Mouse (Mus musculus) monocyte, adult 2 months (primary cell): ENCODE data around the gene Asb14.
"Not testable (repeated sequence)": the region's sequence is repeated elsewhere in the genome, so short reads cannot be mapped to it uniquely, and the experiment has no call there.

Experiments used
- DNase-seq, 2 experiments: peaks; one replicate each; pipeline ENCODE4 v3.0.0; 2022; ENCODE audit warnings: low spot score in 2 of 2, low read depth in 1 of 2

Asb14 gene

GRCm38 (mm10) chr14:26894392-26894791 lies at the start of gene Asb14:
TSS of gene Asb14 (plus strand) at chr14:26894557.
- no peak for DNase-seq

DNA sequence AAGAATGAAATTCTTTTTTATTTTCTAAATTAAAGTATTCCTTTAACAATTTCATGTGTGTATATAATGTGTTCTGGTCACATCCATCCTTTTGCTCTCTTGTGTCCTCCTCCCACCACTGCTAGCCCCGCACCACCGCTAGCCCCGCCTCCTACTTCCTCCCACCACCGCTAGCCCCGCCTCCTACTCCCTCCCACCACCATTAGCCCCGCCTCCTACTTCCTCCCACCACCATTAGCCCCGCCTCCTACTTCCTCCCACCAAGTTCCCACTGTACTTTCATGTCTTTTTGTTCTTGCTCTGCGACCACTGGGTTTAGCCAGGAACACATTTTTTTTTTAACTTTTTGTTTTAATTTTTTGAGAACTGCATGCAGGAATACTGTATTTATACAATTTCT lies 41.3 kb upstream of the Asb14 start:
- DNase-seq: no peak

- DNase-seq: no peak
These were observed 40.3 kb upstream of the Asb14 start for GRCm38 (mm10) chr14:26854066-26854465.

GRCm38 (mm10) chr14:26858364-26858763 lies 36.0 kb upstream of the Asb14 start:
- peak in 1 of 2 experiments; percentile 1 for DNase-seq

- no peak for DNase-seq
These were observed 35.3 kb upstream of the Asb14 start for GRCm38 (mm10) chr14:26859024-26859423.

DNA sequence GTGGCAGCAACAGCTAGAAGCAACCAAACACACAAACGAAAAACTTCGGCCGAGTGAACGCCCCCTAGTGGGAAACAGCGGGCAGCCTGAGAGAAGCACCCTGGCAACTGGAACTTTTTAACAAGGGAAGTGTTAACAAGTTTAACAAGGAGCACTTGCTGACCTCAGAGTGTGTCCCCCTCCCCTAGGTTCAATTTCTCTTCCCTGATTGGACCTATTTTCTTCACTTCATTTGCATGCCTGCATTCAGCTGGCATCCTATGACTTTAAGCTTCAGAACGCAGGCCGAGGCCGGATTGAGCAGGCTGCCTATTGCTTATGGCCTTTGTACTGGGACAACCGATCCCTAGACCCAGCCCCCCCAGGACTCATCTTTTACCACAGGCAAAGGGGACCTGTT lies 27.0 kb upstream of the Asb14 start:
- DNase-seq: no peak

DNA sequence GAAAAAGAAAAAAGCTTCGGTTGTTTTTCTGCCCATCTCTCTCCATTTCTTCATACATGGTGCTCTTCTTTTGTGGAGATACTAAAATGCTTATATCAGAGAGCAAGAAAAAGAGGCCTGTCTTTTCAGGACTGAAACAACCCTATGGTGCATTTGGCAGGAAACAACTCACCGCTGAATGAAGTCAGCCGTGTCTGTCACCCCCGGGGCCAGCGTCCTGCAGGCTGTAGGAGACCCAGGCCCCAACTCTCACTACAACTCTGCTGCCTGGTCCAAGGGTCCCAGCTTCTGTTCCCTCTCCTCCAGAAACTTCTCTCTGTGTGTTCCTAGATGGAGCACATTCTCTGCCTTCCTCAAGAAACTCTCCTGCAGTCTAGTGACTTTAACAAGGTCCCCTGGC lies 26.1 kb upstream of the Asb14 start:
- no peak for DNase-seq

- no peak for DNase-seq
These were observed 15.6 kb upstream of the Asb14 start for GRCm38 (mm10) chr14:26878756-26879155.

DNA sequence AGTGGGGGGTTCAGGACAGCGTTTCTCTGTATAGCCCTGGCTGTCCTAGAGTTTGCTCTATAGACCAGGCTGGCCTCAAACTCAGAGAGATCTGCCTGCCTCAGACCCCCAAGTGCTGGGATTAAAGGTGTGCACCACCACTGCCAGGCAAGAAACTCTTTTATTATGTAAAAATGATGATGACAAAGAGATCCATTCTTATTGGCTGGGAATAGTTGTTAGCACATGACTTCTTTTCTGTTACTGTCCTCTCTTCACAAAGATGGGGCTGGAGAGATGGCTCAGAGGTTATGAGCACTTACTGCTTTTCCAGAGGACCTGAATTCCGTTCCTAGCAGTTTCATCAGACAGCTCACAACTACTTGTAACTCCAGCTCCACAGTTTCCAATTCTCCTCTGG lies 14.4 kb upstream of the Asb14 start:
- DNase-seq: no peak

GRCm38 (mm10) chr14:26881700-26882099 lies 12.7 kb upstream of the Asb14 start:
- DNase-seq: no peak

DNA sequence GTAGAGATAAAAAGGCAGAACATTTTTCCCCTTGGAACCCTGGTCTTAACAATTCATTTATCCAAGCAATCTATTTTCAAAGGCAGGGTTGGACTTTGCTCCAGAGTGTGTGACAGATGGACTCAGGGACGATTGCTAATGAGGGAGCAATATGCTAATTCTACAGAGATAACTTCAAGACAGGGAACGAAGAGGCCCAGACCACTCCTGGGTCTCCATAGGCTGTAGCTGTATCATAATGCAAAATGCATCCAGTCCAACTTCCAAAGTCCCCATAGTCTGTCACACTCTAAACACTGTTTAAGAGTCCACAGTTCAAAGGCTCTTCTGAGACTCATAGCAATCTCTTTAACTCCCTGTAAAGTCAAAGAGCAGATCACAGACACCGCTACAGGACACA lies 7.1 kb upstream of the Asb14 start:
- no peak for DNase-seq

DNA sequence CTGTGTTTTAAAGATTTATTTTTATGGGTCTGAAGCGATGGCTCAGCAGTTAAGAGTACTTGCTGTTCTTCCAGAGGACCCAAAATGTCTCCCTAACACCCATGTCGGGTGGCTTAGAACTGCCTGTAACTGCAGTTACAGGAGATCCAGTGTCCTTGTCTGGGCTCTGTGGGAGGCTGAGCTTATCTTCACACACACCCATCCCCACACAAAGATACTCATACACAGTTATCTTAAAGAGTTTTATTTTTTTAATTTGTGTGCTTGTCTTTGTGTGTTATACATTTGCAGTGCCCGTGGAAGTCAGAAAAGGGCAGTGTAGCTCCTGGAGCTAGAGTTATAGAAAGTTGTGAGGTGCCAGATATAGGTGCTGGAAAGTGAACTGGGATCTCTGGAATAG lies 3.6 kb upstream of the Asb14 start:
- DNase-seq: no peak

DNA sequence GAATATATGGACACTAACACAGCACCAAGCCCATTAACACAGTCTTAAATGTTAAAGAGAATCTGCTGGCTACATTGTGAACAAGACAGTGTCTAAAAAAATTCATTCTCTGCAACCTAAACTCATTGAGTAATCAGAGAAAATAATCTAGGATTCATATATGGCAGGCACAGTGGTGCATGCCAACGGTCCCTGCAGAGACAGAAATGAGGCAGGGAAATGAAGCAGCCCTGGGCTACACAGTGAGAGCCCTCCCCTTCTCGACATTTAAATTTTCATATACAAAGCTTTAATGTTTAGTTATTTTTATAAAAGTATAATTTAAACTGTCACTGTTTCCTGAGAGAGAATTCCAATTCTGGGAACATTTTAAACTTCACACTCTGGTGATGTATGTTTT lies 5.1 kb downstream of the Asb14 start:
- no peak for DNase-seq

- no peak for DNase-seq
These were observed 6.5 kb downstream of the Asb14 start for GRCm38 (mm10) chr14:26900893-26901292.

DNA sequence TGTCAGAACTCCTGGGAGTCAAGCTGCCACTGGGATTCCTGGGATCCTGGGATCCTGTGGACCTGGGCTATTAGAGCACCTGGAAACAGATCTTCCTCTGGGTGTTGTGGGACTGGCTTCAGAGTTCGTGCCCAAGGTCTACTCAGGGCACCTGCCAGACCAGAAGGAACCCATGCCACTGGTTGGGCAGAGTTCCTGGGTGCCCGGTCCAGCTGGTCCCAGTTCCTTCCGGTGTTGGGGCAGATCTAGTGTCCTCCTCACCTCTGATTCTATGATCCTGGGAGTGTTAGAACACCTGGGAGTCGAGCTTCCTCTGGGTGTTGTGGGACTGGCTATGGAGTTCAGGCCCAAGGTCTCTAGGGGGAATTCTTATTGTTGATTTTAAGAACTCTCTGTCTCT lies 13.0 kb downstream of the Asb14 start:
- DNase-seq: no peak

- DNase-seq: not testable (repeated sequence)
These were observed 16.1 kb downstream of the Asb14 start for GRCm38 (mm10) chr14:26910461-26910860.

GRCm38 (mm10) chr14:26911201-26911600 lies 16.8 kb downstream of the Asb14 start:
- no peak for DNase-seq

DNA sequence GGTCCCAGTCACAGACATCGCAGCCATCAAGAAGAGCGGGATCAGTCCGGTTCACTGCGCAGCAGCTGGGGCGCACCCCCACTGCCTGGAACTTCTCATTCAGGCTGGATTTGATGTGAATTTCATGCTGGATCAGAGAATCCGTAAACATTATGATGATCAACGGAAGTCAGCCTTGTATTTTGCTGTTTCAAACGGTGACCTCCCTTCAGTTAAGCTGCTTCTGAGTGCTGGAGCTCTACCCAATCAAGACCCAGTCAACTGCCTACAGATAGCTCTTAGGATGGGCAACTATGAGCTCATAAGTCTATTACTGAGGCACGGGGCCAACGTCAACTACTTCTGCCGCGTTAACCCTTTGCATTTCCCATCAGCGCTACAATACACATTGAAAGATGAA lies 17.5 kb downstream of the Asb14 start:
- DNase-seq: no peak

- DNase-seq: no peak
These were observed 19.4 kb downstream of the Asb14 start for GRCm38 (mm10) chr14:26913681-26914268.

GRCm38 (mm10) chr14:26919310-26919709 lies 25.0 kb downstream of the Asb14 start:
- DNase-seq: no peak

- no peak for DNase-seq
These were observed 29.5 kb downstream of the Asb14 start for GRCm38 (mm10) chr14:26923702-26924421.

GRCm38 (mm10) chr14:26934891-26935290 lies 40.5 kb downstream of the Asb14 start:
- no peak for DNase-seq

DNA sequence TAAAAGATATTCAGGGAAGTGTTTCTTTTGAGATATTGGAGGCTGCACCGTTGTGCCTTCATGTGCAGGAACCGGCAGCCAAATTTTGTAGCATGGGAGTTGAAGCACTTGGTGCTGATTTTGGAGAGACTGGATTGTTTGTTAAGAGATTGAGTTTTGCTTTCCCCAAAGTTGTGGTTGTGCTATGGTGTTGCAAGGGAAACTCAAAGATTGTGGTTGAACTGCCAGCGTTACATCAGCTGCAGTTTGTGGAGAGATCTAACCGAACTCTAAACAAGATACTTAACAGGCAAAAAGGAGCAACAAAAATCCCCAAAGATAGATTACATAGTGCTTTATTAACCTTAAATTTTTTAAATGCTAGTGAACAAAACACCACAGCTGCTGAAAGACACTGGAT lies 41.2 kb downstream of the Asb14 start:
- DNase-seq: no peak
